Mouse (Mus musculus): ENCODE measurements around the gene Ngly1. TPM values are rescaled to one million over a fixed set of nuclear protein-coding genes. Genes with fewer than 3 reads are reported as not detected.

The Ngly1 gene
- total RNA-seq, 1 experiment: 6.9 TPM

DNA sequence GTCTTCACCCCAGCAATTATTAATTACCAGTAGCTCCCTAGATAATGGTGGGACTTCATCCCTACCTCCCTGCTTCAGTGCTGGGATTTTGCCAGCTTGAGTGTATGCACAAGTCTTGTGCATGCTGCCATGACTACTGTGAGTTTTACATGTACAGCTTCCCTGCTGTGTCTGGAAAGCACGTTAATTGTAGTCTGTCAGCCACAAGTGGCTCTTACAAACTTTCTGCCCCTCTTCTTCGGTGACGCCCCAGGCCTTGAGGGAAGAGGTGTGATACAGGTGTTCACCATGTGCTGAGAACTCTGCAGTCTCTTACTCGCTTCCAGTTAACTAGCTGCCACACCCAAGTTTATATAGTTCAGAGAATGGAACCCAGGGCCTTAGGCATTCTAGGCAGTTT lies 34.9 kb downstream of the Ngly1 start:
- Histone ChIP-seq H3K27ac (ENCODE audit: insufficient read depth, low read depth, low read length, poor library complexity, severe bottlenecking) (no peak overlapping the region), H3K36me3 (ENCODE audit: control insufficient read depth, insufficient read depth, low read length, poor library complexity, severe bottlenecking) (no peaks in the 10 kb centered on the region), H3K4me1 (ENCODE audit: control insufficient read depth in 2 of 2, insufficient read depth in 2 of 2, low read length in 2 of 2, poor library complexity in 1 of 2) (no peaks in the 10 kb centered on the region), H3K9ac (ENCODE audit: insufficient read depth, low read depth, low read length, poor library complexity, severe bottlenecking) (no peak overlapping the region), H3K9me3 (ENCODE audit: control insufficient read depth, insufficient read depth, low read depth, low read length) (no peaks in the 10 kb centered on the region), H3K4me3 (ENCODE audit: insufficient read depth in 1 of 2, low read depth in 1 of 2, low read length in 2 of 2, poor library complexity in 1 of 2, severe bottlenecking in 1 of 2) (no peak overlapping the region)
- TF ChIP-seq HCFC1 (IDR thresholded peaks at IDR 0.05; ENCODE audit: borderline replicate concordance, insufficient read depth, low read length) (no peak), ZNF384 (IDR thresholded peaks at IDR 0.05; ENCODE audit: low read depth, low read length) (no peak), ZC3H11A (IDR thresholded peaks at IDR 0.05; ENCODE audit: borderline replicate concordance, low read depth, low read length) (no peak), MAFK (IDR thresholded peaks at IDR 0.05; ENCODE audit: insufficient read depth, low read depth, low read length) (no peak), CHD2 (IDR thresholded peaks at IDR 0.05; ENCODE audit: low read depth, low read length) (no peak)
- in situ Hi-C loops (cut with MboI; ENCODE audit: low sequenced_read_pairs in 2 of 2, unreplicated experiment in 2 of 2): no loop called here
- DNase-seq (ENCODE audit: low read depth, low spot score): peak; percentile 9

GRCm38 (mm10) chr14:16292371-16292770 lies 43.3 kb downstream of the Ngly1 start:
- H3K9me3 ChIP-seq (ENCODE audit: control insufficient read depth, insufficient read depth, low read depth, low read length): no peaks in the 10 kb centered on the region
- no peak overlapping the region for H3K9ac ChIP-seq (ENCODE audit: insufficient read depth, low read depth, low read length, poor library complexity, severe bottlenecking)
- H3K4me3 ChIP-seq (ENCODE audit: insufficient read depth in 1 of 2, low read depth in 1 of 2, low read length in 2 of 2, poor library complexity in 1 of 2, severe bottlenecking in 1 of 2): no peak overlapping the region
- no peaks in the 10 kb centered on the region for H3K36me3 ChIP-seq (ENCODE audit: control insufficient read depth, insufficient read depth, low read length, poor library complexity, severe bottlenecking)
- H3K4me1 ChIP-seq (ENCODE audit: control insufficient read depth in 2 of 2, insufficient read depth in 2 of 2, low read length in 2 of 2, poor library complexity in 1 of 2): no peaks in the 10 kb centered on the region
- TF ChIP-seq MAFK (IDR thresholded peaks at IDR 0.05; ENCODE audit: insufficient read depth, low read depth, low read length): no peak
- TF ChIP-seq HCFC1 (IDR thresholded peaks at IDR 0.05; ENCODE audit: borderline replicate concordance, insufficient read depth, low read length): no peak
- in situ Hi-C loops (cut with MboI; ENCODE audit: low sequenced_read_pairs in 2 of 2, unreplicated experiment in 2 of 2): no loop called here
- H3K27ac ChIP-seq (ENCODE audit: insufficient read depth, low read depth, low read length, poor library complexity, severe bottlenecking): no peak overlapping the region
- no peak for DNase-seq (ENCODE audit: low read depth, low spot score)

- DNase-seq (ENCODE audit: low read depth, low spot score): no peak
- no peaks in the 10 kb centered on the region for H3K9me3 ChIP-seq (ENCODE audit: control insufficient read depth, insufficient read depth, low read depth, low read length)
- no peak overlapping the region for H3K27ac ChIP-seq (ENCODE audit: insufficient read depth, low read depth, low read length, poor library complexity, severe bottlenecking)
- in situ Hi-C loops (cut with MboI; ENCODE audit: low sequenced_read_pairs in 2 of 2, unreplicated experiment in 2 of 2): no loop called here
- H3K4me3 ChIP-seq (ENCODE audit: insufficient read depth in 1 of 2, low read depth in 1 of 2, low read length in 2 of 2, poor library complexity in 1 of 2, severe bottlenecking in 1 of 2): no peak overlapping the region
- H3K9ac ChIP-seq (ENCODE audit: insufficient read depth, low read depth, low read length, poor library complexity, severe bottlenecking): no peak overlapping the region
- TF ChIP-seq HCFC1 (IDR thresholded peaks at IDR 0.05; ENCODE audit: borderline replicate concordance, insufficient read depth, low read length): no peak
- no peak for TF ChIP-seq ZNF384 (IDR thresholded peaks at IDR 0.05; ENCODE audit: low read depth, low read length)
- TF ChIP-seq CHD2 (IDR thresholded peaks at IDR 0.05; ENCODE audit: low read depth, low read length): no peak
- TF ChIP-seq ZC3H11A (IDR thresholded peaks at IDR 0.05; ENCODE audit: borderline replicate concordance, low read depth, low read length): no peak
- no peak for TF ChIP-seq MAFK (IDR thresholded peaks at IDR 0.05; ENCODE audit: insufficient read depth, low read depth, low read length)
- no peaks in the 10 kb centered on the region for H3K4me1 ChIP-seq (ENCODE audit: control insufficient read depth in 2 of 2, insufficient read depth in 2 of 2, low read length in 2 of 2, poor library complexity in 1 of 2)
- no peaks in the 10 kb centered on the region for H3K36me3 ChIP-seq (ENCODE audit: control insufficient read depth, insufficient read depth, low read length, poor library complexity, severe bottlenecking)
These were observed 43.9 kb downstream of the Ngly1 start for GRCm38 (mm10) chr14:16293015-16293414.

- Histone ChIP-seq H3K27ac (ENCODE audit: insufficient read depth, low read depth, low read length, poor library complexity, severe bottlenecking) (no peak overlapping the region), H3K9ac (ENCODE audit: insufficient read depth, low read depth, low read length, poor library complexity, severe bottlenecking) (no peak overlapping the region), H3K4me1 (ENCODE audit: control insufficient read depth in 2 of 2, insufficient read depth in 2 of 2, low read length in 2 of 2, poor library complexity in 1 of 2) (no peaks in the 10 kb centered on the region), H3K9me3 (ENCODE audit: control insufficient read depth, insufficient read depth, low read depth, low read length) (no peaks in the 10 kb centered on the region), H3K4me3 (ENCODE audit: insufficient read depth in 1 of 2, low read depth in 1 of 2, low read length in 2 of 2, poor library complexity in 1 of 2, severe bottlenecking in 1 of 2) (no peak overlapping the region), H3K36me3 (ENCODE audit: control insufficient read depth, insufficient read depth, low read length, poor library complexity, severe bottlenecking) (no peaks in the 10 kb centered on the region)
- in situ Hi-C loops (cut with MboI; ENCODE audit: low sequenced_read_pairs in 2 of 2, unreplicated experiment in 2 of 2): no loop called here
- no peak for TF ChIP-seq HCFC1 (IDR thresholded peaks at IDR 0.05; ENCODE audit: borderline replicate concordance, insufficient read depth, low read length)
- no peak for TF ChIP-seq CHD2 (IDR thresholded peaks at IDR 0.05; ENCODE audit: low read depth, low read length)
- TF ChIP-seq ZNF384 (IDR thresholded peaks at IDR 0.05; ENCODE audit: low read depth, low read length): no peak
- no peak for TF ChIP-seq ZC3H11A (IDR thresholded peaks at IDR 0.05; ENCODE audit: borderline replicate concordance, low read depth, low read length)
- no peak for TF ChIP-seq MAFK (IDR thresholded peaks at IDR 0.05; ENCODE audit: insufficient read depth, low read depth, low read length)
- DNase-seq (ENCODE audit: low read depth, low spot score): no peak
These were observed 44.8 kb downstream of the Ngly1 start for GRCm38 (mm10) chr14:16293921-16294320.

GRCm38 (mm10) chr14:16296816-16297468 lies 47.9 kb downstream of the Ngly1 start:
- TF ChIP-seq ZNF384 (IDR thresholded peaks at IDR 0.05; ENCODE audit: low read depth, low read length): no peak
- TF ChIP-seq ZC3H11A (IDR thresholded peaks at IDR 0.05; ENCODE audit: borderline replicate concordance, low read depth, low read length): no peak
- no peak for TF ChIP-seq MAFK (IDR thresholded peaks at IDR 0.05; ENCODE audit: insufficient read depth, low read depth, low read length)
- Histone ChIP-seq H3K4me3 (ENCODE audit: insufficient read depth in 1 of 2, low read depth in 1 of 2, low read length in 2 of 2, poor library complexity in 1 of 2, severe bottlenecking in 1 of 2) (no peak overlapping the region), H3K27ac (ENCODE audit: insufficient read depth, low read depth, low read length, poor library complexity, severe bottlenecking) (no peak overlapping the region), H3K9ac (ENCODE audit: insufficient read depth, low read depth, low read length, poor library complexity, severe bottlenecking) (no peak overlapping the region), H3K36me3 (ENCODE audit: control insufficient read depth, insufficient read depth, low read length, poor library complexity, severe bottlenecking) (no peaks in the 10 kb centered on the region), H3K9me3 (ENCODE audit: control insufficient read depth, insufficient read depth, low read depth, low read length) (no peaks in the 10 kb centered on the region), H3K4me1 (ENCODE audit: control insufficient read depth in 2 of 2, insufficient read depth in 2 of 2, low read length in 2 of 2, poor library complexity in 1 of 2) (no peaks in the 10 kb centered on the region)
- no peak for DNase-seq (ENCODE audit: low read depth, low spot score)
- in situ Hi-C loops (cut with MboI; ENCODE audit: low sequenced_read_pairs in 2 of 2, unreplicated experiment in 2 of 2): no loop called here
